Mouse (Mus musculus) midbrain, embryonic 13.5 days (tissue): ENCODE results near the gene Tmem80. TPM values are rescaled to one million over a fixed set of nuclear protein-coding genes. Genes with fewer than 3 reads are reported as not detected.
A peak's percentile ranks its signal among the peaks of the same experiment; 100 is the strongest.

Experiments used
- ATAC-seq: fragments of 200-750 bp; cut with Nextera tagmentation; 2 replicates; pipeline ENCODE4 v1.8.0; 2017; ENCODE audit warnings: mild to moderate bottlenecking, moderate TSS enrichment, moderate library complexity
- H3K27ac ChIP-seq: fragments of 300-500 bp; sonication (generic); 2 replicates; pipeline ENCODE4 v1.5.1; 2015; ENCODE audit warnings: inconsistent platforms, mild to moderate bottlenecking, moderate library complexity
- H3K27me3 ChIP-seq: fragments of 300-500 bp; sonication (generic); 2 replicates; pipeline ENCODE4 v1.6.1; 2015; ENCODE audit warnings: mild to moderate bottlenecking, inconsistent platforms
- H3K36me3 ChIP-seq: fragments of 300-500 bp; sonication (generic); 2 replicates; pipeline ENCODE4 v1.6.1; 2015; ENCODE audit warnings: mild to moderate bottlenecking, inconsistent platforms
- H3K4me1 ChIP-seq: fragments of 300-500 bp; sonication (generic); replicated peaks from 2 replicates; pipeline ENCODE4 v1.6.1; 2015; ENCODE audit warnings: inconsistent platforms
- H3K4me2 ChIP-seq: fragments of 300-500 bp; sonication (generic); replicated peaks from 2 replicates; pipeline ENCODE4 v1.6.1; 2015; ENCODE audit warnings: moderate library complexity, mild to moderate bottlenecking, inconsistent platforms
- H3K4me3 ChIP-seq: fragments of 300-500 bp; sonication (generic); replicated peaks from 2 replicates; pipeline ENCODE4 v1.5.1; 2015; ENCODE audit warnings: mild to moderate bottlenecking, inconsistent platforms
- H3K9ac ChIP-seq: fragments of 300-500 bp; sonication (generic); replicated peaks from 2 replicates; pipeline ENCODE4 v1.6.1; 2015; ENCODE audit warnings: mild to moderate bottlenecking, inconsistent platforms
- H3K9me3 ChIP-seq: fragments of 300-500 bp; sonication (generic); 2 replicates; pipeline ENCODE4 v1.6.1; 2016; ENCODE audit warnings: mild to moderate bottlenecking, inconsistent platforms
- WGBS: fragments of 180-500 bp; shearing (Covaris S2); methylation state at CpG from one replicate; pipeline ENCODE4 v1.1.7; 2015; 5-methylcytosine and 5-hydroxymethylcytosine counted together
- polyA plus RNA-seq: library from polyadenylated mRNA; unstranded; fragments of >200 nt; fragmentation: Nextera tagmentation; extraction: Ambion mirVana; gene quantifications from 2 replicates; pipeline ENCODE4 v1.2.1, GENCODE M21; 2015

Gene Tmem80
- polyA plus RNA-seq, 1 experiment from 2014 or later, result 76.6 TPM

DNA sequence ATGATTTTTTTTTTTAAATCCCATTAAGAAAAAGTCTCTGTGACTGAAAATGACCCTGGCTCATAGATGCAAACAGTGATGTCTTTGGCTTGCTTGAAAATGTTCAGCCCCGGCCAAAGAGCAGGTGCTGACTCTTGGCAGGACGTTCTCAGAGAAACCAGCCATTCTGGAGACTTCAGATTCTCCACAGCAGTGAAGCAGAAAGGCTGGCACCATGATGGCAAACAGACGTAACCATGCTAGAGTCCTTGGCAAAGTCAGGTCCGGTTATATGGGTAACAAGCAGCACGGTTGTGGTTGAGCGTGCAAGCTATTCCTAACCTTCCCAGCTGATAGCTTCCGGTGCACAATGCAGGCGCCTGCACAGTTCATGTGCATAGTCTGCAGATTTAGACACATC, 28.4 kb upstream of the Tmem80 start:
- peaks cover 74% of the 10 kb centered on the region for H3K36me3 ChIP-seq
- 96% methylated on average over 8 of the region's 8 CpGs for WGBS
- no peaks in the 10 kb centered on the region for H3K9me3 ChIP-seq
- peaks cover 6% of the 10 kb centered on the region for H3K4me1 ChIP-seq
- H3K27me3 ChIP-seq, result peaks cover 20% of the 10 kb centered on the region
- no peak overlapping the region for H3K4me3 ChIP-seq
- no peak overlapping the region for H3K27ac ChIP-seq
- H3K9ac ChIP-seq, result no peak overlapping the region
- no peak for ATAC-seq
- H3K4me2 ChIP-seq, result no peak overlapping the region

DNA sequence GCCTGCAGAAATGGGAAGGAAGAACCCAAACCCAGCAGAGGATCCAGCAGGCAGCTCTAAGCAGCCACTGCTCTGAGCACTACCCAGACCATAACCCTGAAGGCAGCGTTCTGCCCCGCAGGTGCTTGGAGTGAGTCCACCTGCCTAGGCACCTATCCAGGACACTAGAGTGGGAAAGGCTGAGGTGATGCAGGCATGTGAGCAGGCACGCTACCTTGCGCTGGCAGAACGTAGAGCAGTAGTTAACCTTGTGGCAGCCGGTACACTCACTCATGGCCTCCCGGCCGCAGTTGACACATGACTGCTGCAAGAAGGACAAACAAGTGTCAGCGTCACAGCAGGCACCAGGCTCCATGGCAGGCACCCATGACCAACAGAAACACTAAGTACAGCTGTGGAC, 26.2 kb upstream of the Tmem80 start:
- no peak overlapping the region for H3K4me3 ChIP-seq
- H3K9ac ChIP-seq, result no peak overlapping the region
- WGBS, result over 99% methylated on average over 9 of the region's 9 CpGs
- H3K4me1 ChIP-seq, result no peaks in the 10 kb centered on the region
- H3K27ac ChIP-seq, result no peak overlapping the region
- H3K27me3 ChIP-seq, result no peaks in the 10 kb centered on the region; the same call in 1 of the 2 replicates
- H3K36me3 ChIP-seq, result peaks cover 95% of the 10 kb centered on the region
- H3K9me3 ChIP-seq, result no peaks in the 10 kb centered on the region
- H3K4me2 ChIP-seq, result no peak overlapping the region
- no peak for ATAC-seq

DNA sequence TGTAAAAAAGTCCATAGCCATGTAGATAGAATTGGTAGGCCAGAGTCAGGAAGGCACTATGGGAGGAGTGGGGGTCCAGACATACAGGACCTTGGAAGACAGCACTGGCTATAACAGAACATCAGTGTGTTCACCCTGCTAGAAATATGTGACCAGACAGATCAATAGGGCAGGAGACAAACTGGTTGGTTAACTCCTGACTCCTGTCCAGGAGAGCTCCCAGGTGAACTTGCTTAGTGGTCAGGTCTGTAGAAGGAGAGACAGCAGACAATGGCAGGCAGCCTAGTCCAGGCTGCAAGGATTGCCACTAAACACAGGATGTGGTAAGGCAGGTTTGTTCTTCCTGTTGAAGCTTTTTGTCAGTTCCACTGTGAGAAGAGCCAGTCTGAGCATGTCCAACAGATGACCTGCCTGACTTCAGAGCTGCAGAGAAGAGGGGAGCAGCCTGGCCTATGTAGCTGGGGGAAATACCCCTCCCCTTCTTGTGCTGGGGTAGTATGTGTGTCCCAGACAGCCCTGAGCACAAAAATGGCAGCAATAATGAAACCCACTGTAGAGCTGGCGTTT, 24.8 kb upstream of the Tmem80 start:
- H3K36me3 ChIP-seq, result peaks cover 94% of the 10 kb centered on the region
- 87% methylated on average over 1 of the region's 1 CpGs for WGBS

DNA sequence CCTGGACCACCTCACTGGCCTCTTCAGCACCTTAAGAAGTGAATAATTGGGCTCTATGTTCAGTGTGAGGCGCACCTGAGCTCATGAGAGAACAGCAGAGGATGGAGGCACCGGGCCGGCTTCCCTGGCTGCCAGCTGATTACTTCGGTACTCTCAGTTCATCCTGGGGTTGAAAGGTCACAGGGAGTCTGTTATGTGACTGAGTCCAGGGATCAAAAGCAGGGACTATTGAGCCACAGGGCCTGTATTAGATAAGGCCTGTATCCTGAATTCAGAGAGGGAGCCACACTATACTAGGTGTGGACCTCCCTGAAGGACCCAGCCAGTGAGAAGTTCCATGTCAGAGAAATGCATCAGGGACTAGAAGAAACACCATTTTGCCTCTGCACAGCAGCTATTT, 23.0 kb upstream of the Tmem80 start:
- H3K36me3 ChIP-seq, result peaks cover 98% of the 10 kb centered on the region
- ATAC-seq, result no peak
- no peaks in the 10 kb centered on the region for H3K9me3 ChIP-seq
- H3K9ac ChIP-seq, result no peak overlapping the region
- no peaks in the 10 kb centered on the region for H3K27me3 ChIP-seq
- H3K4me1 ChIP-seq, result no peaks in the 10 kb centered on the region
- H3K4me3 ChIP-seq, result no peak overlapping the region
- no peak overlapping the region for H3K4me2 ChIP-seq
- 88% methylated on average over 4 of the region's 4 CpGs for WGBS
- H3K27ac ChIP-seq, result no peak overlapping the region

More for the DNA sequence above, 24.8 kb upstream of the Tmem80 start:
- no peak overlapping the region for H3K9ac ChIP-seq
- H3K9me3 ChIP-seq, result no peaks in the 10 kb centered on the region
- H3K4me2 ChIP-seq, result no peak overlapping the region
- no peak for ATAC-seq
- H3K4me1 ChIP-seq, result no peaks in the 10 kb centered on the region
- no peak overlapping the region for H3K27ac ChIP-seq
- no peak overlapping the region for H3K4me3 ChIP-seq
- H3K27me3 ChIP-seq, result no peaks in the 10 kb centered on the region

DNA sequence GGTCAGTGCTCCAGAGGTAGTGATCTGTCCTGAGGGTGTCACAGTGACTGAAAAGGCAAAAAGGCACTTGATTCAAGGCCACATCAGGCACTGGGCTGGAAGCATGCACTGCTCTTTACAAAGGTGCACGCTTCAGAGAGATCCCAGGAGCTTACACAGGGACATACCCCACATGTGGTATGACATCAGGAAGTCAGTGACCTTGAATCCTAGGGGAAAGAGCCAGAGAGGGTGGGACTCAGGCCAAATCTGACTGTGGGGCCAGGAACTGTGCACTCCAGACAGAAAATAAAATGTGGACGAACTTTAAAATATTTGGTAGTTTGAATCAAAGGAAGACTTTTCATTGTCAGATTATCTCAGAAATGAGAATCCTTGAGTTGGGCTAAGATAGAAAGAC, 13.1 kb upstream of the Tmem80 start:
- Histone ChIP-seq H3K27me3 (no peaks in the 10 kb centered on the region), H3K9me3 (no peaks in the 10 kb centered on the region), H3K4me2 (no peak overlapping the region), H3K4me1 (no peaks in the 10 kb centered on the region), H3K27ac (no peak overlapping the region), H3K9ac (no peak overlapping the region), H3K36me3 (peaks cover 99% of the 10 kb centered on the region), H3K4me3 (no peak overlapping the region)
- ATAC-seq, result no peak
- WGBS, result 93% methylated on average over 2 of the region's 2 CpGs

DNA sequence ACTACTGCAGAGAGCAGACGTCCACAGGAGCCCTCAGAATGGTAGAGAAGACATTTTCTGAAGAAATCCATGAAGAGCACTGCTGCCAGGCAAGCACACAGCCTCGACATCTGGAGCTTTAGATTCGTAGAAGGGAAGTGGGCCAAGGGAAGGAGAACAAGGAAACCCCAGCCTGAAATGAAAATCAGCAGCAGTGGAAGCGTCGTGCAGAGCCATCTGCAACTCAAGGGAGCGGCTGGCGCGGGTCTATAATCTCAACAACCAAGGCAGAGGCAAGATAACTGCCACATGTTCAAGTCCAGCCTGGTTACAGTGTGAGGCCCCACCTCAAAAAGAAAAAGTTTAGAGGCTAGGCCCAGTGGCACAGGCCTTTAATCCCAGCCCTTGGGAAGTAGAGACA, 12.5 kb upstream of the Tmem80 start:
- Histone ChIP-seq H3K9ac (no peak overlapping the region), H3K36me3 (peaks cover 98% of the 10 kb centered on the region), H3K4me1 (no peaks in the 10 kb centered on the region), H3K4me3 (no peak overlapping the region), H3K27me3 (no peaks in the 10 kb centered on the region), H3K9me3 (no peaks in the 10 kb centered on the region), H3K4me2 (no peak overlapping the region), H3K27ac (no peak overlapping the region)
- WGBS, result 89% methylated on average over 8 of the region's 8 CpGs
- ATAC-seq, result no peak

DNA sequence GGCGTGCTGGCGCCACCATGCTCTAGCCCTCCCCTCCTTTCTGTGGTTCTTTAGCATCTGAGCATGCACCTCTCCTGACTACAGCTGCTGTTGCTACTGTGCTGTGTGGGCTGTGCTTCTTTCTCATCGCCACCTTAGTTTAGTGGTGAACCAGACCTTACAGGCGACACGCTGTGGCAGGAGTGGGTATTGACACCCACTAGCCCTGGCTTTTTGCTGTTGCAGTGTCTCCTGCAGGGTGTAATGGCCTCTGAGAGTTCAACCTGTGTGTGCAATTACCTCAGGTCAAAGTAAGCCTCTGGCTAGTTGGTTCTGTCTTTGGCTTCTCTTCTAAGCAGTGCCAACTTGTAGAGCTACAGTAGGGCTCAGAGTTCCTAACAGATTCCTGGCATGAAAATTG, 11.6 kb upstream of the Tmem80 start:
- Histone ChIP-seq H3K9ac (no peak overlapping the region), H3K4me3 (no peak overlapping the region), H3K27ac (no peak overlapping the region), H3K27me3 (no peaks in the 10 kb centered on the region), H3K9me3 (no peaks in the 10 kb centered on the region), H3K4me2 (no peak overlapping the region), H3K4me1 (no peaks in the 10 kb centered on the region), H3K36me3 (peaks cover 98% of the 10 kb centered on the region)
- no peak for ATAC-seq
- WGBS, result 84% methylated on average over 5 of the region's 5 CpGs

DNA sequence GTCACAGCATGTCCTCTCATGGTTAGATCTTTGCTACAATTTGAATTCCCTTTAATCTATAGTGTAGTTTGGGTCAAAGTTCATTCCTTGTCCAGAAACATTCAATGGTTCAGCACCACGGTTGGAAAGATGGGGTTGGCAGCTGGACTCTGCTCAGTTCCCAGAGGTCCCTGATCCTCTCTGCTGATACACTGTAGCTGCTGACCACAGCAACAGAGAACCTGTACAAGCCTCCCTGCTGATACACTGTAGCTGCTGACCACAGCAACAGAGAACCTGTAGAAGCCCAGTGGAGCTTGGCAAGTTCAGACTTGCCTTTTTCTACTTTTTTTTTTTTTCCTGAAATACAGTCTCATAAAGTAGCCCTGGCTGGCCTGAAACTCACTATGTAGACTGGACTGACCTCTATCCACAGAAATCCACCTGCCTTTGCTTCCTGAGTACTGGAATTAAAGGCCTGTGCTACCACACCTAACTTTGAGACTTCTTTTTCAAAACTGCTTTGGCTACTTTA, 9.9 kb upstream of the Tmem80 start:
- H3K27ac ChIP-seq, result no peak overlapping the region
- H3K4me2 ChIP-seq, result no peak overlapping the region
- WGBS, result 89% methylated on average over 1 of the region's 1 CpGs
- no peaks in the 10 kb centered on the region for H3K27me3 ChIP-seq
- H3K4me3 ChIP-seq, result no peak overlapping the region
- no peak for ATAC-seq
- no peak overlapping the region for H3K9ac ChIP-seq
- peaks cover 98% of the 10 kb centered on the region for H3K36me3 ChIP-seq
- no peaks in the 10 kb centered on the region for H3K9me3 ChIP-seq
- no peaks in the 10 kb centered on the region for H3K4me1 ChIP-seq

DNA sequence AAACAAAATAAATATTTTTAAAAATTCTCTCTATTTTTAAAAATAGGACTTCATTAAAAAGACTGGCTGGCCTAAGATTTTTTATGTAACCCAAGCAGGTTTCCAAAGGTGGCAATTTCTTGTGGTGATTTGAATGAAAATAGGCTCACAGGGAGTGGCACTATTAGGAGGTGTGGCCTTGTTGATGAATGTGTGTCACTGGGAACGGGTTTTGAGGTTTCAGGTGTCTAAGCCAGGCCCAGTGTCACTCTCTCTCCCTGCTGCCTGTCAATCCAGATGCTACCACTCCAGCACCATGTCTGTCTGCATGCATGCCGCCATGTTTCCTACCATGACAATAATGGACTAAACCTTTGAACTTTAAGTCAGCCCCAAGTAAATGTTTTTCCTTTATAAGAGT, 8.1 kb upstream of the Tmem80 start:
- H3K27ac ChIP-seq, result no peak overlapping the region
- ATAC-seq, result no peak
- no peak overlapping the region for H3K9ac ChIP-seq
- peaks cover 96% of the 10 kb centered on the region for H3K36me3 ChIP-seq
- H3K27me3 ChIP-seq, result no peaks in the 10 kb centered on the region
- peaks cover 2% of the 10 kb centered on the region for H3K4me1 ChIP-seq
- no peak overlapping the region for H3K4me2 ChIP-seq
- WGBS, result 81% methylated on average over 2 of the region's 2 CpGs
- H3K4me3 ChIP-seq, result no peak overlapping the region
- no peaks in the 10 kb centered on the region for H3K9me3 ChIP-seq

DNA sequence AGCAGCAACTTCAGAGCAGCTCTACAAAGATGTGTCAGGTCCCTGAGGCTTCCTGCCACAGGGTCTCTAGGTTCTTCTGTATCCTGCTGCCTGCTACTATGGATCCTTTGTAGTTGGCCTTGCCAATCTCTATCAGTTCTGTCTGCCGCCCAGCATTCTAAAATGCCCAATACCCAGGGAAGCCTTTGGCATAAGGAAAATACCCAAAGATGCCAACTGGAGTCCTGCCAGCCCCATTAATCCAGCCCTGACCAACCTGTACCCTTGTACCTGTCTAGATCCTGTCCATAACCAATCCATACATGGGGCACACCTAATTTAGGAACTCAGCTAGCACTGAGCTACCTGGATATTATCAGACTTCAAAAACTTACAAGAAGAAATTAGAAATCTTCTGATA, 2.9 kb upstream of the Tmem80 start:
- no peaks in the 10 kb centered on the region for H3K27me3 ChIP-seq
- no peak overlapping the region for H3K4me3 ChIP-seq
- 0 out of 2 replicates have a peak overlapping the region, but pooled peaks have one; percentile 5 for H3K9ac ChIP-seq
- no peak overlapping the region for H3K4me2 ChIP-seq
- no peak for ATAC-seq
- no peak overlapping the region for H3K27ac ChIP-seq
- peaks cover 43% of the 10 kb centered on the region for H3K36me3 ChIP-seq
- H3K9me3 ChIP-seq, result no peaks in the 10 kb centered on the region
- peaks cover 36% of the 10 kb centered on the region for H3K4me1 ChIP-seq
- WGBS, result 95% methylated on average over 1 of the region's 1 CpGs

DNA sequence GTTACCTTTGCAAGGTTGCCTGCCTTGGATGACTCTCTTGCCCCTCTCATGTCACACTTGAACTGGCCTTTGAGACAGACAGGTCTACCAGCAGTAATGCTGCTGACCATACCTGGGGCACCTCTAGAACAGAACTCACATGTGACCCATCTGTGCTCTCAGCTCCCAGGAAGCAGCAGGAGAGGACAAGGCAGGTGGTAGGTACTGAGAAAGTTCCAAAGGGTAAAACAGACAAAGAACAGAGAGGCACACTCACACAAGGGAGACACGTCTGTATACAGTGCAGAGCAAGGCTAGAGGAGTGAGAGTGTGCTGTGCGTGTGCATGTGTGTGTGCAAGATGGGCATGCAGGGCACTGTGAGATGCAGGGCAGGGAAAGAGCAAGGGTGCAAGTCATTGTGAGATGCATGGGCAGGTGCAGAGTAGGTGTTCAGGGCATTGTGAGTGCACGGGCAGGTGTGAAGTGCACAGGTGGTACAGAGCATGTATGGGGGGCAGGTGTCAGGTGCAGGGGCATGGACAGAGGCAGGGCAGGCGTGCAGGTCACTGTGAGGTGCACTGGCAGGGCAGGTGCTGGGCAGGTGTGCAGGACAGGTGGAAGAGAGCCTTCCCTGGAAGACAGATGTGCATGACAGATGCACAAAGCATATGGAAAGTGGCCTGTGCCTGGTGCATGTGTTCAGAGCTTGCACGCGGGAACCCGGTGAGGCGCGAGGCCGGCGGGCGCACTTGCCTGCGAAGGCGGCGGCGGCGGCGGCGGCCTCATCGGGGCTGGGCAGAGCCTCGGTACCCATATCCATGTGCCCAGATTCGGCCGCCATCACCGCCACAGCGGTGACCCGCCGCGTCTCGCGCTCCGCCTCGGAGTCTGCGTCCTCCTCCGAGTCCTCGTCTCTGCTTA, 743 bp upstream of the Tmem80 start:
- WGBS, result 6% methylated on average over 33 of the region's 35 CpGs
- ATAC-seq, result peak; percentile 51
- Histone ChIP-seq H3K4me1 (peaks cover 36% of the 10 kb centered on the region), H3K4me2 (peak overlapping the region; percentile 97), H3K4me3 (peak overlapping the region; percentile 72), H3K27ac (peak overlapping the region; percentile 100), H3K9me3 (no peaks in the 10 kb centered on the region), H3K27me3 (no peaks in the 10 kb centered on the region), H3K9ac (peak overlapping the region; percentile 96), H3K36me3 (peaks cover 23% of the 10 kb centered on the region)

DNA sequence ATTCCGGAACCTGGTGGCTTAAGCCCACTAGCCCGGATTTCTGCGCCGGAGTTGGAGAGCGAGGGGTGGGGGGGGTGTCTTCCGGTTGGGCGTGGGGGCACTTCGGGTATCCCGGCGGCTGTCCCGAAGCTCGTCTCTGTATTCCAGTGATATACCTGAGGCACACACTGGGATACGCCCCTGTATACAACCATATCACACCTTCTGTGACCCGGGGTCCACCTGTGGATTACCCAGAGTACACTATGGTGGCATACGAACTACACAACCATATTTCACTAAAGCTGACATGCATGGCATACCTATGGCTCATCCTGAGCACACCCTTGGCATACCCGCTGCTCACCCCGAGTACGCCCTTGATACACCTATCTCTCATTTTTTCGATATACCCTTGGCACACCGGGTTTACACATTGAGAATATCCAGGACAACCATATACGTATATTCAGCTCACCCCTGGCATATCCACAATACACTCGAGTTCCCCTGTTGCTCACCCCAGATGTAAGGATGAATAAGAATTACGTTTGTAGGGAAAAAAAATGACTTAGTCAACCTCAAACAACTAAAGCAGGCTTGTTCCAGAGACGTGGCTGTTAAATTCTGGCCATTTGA, 943 bp downstream of the Tmem80 start:
- 17% methylated on average over 24 of the region's 24 CpGs for whole genome bisulfite sequencing
- H3K4me2 ChIP-seq, result peak overlapping the region; percentile 97
- peaks cover 36% of the 10 kb centered on the region for H3K4me1 ChIP-seq
- H3K9me3 ChIP-seq, result no peaks in the 10 kb centered on the region
- peak overlapping the region; percentile 100 for H3K27ac ChIP-seq
- H3K9ac ChIP-seq, result peak overlapping the region; percentile 96
- peak; percentile 55 for ATAC-seq
- peak overlapping the region; percentile 72 for H3K4me3 ChIP-seq
- H3K27me3 ChIP-seq, result no peaks in the 10 kb centered on the region
- peaks cover 23% of the 10 kb centered on the region for H3K36me3 ChIP-seq
